Mouse (Mus musculus): ENCODE results near the gene Smco4. TPM values are rescaled to one million over a fixed set of nuclear protein-coding genes. Genes with fewer than 3 reads are reported as not detected.

Smco4 gene
- 0.84 and 0.86 TPM in 2 replicates for polyA plus RNA-seq (2015; fragmentation: Nextera tagmentation; extraction: Ambion mirVana)

DNA sequence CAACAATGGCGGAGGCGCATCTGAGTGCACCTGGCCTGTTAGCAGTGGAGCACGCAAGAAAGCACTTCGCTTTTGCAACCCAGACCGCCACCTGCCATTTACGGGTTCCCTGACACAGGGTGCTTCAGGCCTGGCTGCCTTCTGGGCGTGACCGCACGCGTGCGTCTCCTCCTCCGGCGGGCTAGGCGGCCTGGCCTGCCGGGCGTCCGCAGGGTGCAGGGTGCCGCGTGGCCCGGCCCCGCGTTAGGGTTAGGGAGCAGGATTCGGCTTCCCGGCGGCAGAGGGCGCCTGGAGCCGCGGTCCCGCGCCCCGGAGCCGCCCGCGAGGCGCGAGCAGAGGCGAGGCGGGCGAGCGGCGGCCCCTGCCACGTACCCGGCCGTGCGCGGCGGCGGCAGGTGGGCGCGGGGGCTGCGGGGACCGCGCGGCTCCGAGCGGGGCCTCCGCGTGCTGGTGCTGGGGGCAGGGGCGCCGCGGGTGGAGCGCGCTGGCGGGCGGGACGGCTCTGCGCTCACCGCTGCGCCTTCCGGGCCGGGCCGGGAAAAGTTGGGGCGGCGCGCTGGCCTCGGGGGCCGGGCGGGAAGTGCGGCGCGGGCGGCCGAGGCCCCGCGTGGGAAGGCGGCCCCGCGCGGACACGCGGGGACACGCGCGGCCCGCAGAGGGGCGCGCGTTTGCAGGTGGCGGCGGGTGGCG, at the start of gene Smco4:
TSS of gene Smco4 (plus strand) at position 198 of the 690 bp plus-strand sequence.
- Histone ChIP-seq H3K27ac (ENCODE audit: low read depth, low read length) (peak within 1 kb of the TSS; percentile 64; the same call in 1 of the 2 replicates), H3K36me3 (ENCODE audit: control insufficient read depth, insufficient read depth, low read length) (no peaks in the 10 kb centered on the region), H3K4me3 (ENCODE audit: low read length) (peak within 1 kb of the TSS; percentile 72), H3K9me3 (ENCODE audit: control insufficient read depth, low read length) (no peaks in the 10 kb centered on the region), H3K4me1 (ENCODE audit: control insufficient read depth, insufficient read depth, low read depth, low read length) (peaks cover 8% of the 10 kb centered on the region), H3K9ac (ENCODE audit: low read depth, low read length) (peak within 1 kb of the TSS; percentile 83), H3K27me3 (replicated peaks; ENCODE audit: control insufficient read depth, insufficient read depth, low read length) (no peaks in the 10 kb centered on the region), H3K4me2 (ENCODE audit: low read length) (peak within 1 kb of the TSS; percentile 87)
- ATAC-seq = peak; percentile 91
- 1% methylated on average over 67 of the region's 101 CpGs for WGBS

DNA sequence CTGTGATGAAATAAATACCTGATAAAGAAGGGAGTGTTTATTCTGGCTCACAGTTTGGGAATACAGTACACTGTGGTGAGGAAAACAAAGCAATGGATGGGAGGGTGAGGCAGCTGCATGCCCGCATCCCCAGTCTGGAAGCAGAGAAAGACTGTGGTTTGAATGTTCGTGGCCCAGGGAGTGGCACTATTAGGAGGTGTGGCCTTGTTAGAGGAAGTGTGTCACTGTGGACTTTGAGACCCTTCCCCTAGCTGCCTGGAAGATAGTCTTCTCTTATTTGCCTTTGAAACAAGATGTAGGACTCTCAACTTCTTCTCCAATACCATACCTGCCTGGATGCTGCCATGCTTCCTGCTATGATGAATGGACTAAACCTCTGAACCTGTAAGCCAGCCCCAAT, 45.8 kb upstream of the Smco4 start:
- no peak for ATAC-seq
- 81% methylated on average over 2 of the region's 2 CpGs for WGBS

DNA sequence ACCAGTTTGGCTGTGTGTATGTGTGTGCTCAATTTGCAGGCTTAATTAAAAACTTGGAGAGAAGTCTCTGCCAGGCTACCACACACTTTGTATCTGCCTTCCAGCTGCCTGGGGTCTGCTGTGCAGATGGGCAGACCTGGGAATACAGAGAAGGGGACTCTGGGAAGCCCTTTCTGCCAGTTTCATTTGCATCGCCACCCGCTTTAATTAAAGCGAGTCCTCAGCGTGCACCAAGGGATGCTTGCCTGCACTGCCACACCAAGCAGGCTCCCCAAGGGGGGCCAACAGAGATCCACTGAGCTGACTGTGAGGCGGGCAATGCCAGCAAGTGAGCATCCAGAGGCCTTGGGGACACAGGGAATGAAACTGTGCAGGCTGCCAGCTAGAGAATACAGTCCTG, 42.3 kb upstream of the Smco4 start:
- no peak overlapping the region for H3K9ac ChIP-seq (ENCODE audit: low read depth, low read length)
- H3K9me3 ChIP-seq (ENCODE audit: control insufficient read depth, low read length) = no peaks in the 10 kb centered on the region
- no peak overlapping the region for H3K4me2 ChIP-seq (ENCODE audit: low read length)
- H3K4me3 ChIP-seq (ENCODE audit: low read length) = no peak overlapping the region
- H3K27ac ChIP-seq (ENCODE audit: low read depth, low read length) = no peak overlapping the region; the same call in 1 of the 2 replicates
- 33% methylated on average over 5 of the region's 5 CpGs for WGBS
- H3K36me3 ChIP-seq (ENCODE audit: control insufficient read depth, insufficient read depth, low read length) = no peaks in the 10 kb centered on the region
- no peaks in the 10 kb centered on the region for H3K27me3 ChIP-seq (replicated peaks; ENCODE audit: control insufficient read depth, insufficient read depth, low read length)
- peak; percentile 77 for ATAC-seq
- H3K4me1 ChIP-seq (ENCODE audit: control insufficient read depth, insufficient read depth, low read depth, low read length) = peaks cover 3% of the 10 kb centered on the region

More for the DNA sequence above, 45.8 kb upstream of the Smco4 start:
- no peaks in the 10 kb centered on the region for H3K9me3 ChIP-seq (ENCODE audit: control insufficient read depth, low read length)
- no peak overlapping the region for H3K27ac ChIP-seq (ENCODE audit: low read depth, low read length)
- H3K4me1 ChIP-seq (ENCODE audit: control insufficient read depth, insufficient read depth, low read depth, low read length) = peaks cover 3% of the 10 kb centered on the region
- no peak overlapping the region for H3K9ac ChIP-seq (ENCODE audit: low read depth, low read length)
- no peaks in the 10 kb centered on the region for H3K36me3 ChIP-seq (ENCODE audit: control insufficient read depth, insufficient read depth, low read length)
- no peak overlapping the region for H3K4me2 ChIP-seq (ENCODE audit: low read length)
- no peaks in the 10 kb centered on the region for H3K27me3 ChIP-seq (replicated peaks; ENCODE audit: control insufficient read depth, insufficient read depth, low read length)
- no peak overlapping the region for H3K4me3 ChIP-seq (ENCODE audit: low read length)

DNA sequence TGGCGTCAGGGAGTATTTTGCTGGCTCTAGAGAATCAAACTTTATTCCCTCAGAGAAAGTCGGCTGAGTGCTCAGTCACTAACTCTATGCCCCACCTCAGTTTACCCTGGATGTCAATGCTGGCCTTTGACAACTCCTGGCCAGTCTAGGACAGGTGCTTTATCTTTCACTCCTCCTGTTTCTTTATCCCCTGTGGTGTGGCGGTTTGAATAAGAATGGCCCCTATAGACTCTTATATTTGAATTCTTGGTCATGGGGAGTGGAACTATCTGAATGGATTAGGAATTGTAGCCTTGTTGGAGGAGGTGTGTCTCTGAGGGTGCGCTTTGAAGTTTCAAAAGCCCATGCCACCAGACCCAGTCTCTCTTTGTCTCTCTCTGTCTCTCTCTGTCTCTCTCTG, 21.0 kb upstream of the Smco4 start:
- no peaks in the 10 kb centered on the region for H3K36me3 ChIP-seq (ENCODE audit: control insufficient read depth, insufficient read depth, low read length)
- no peak overlapping the region for H3K27ac ChIP-seq (ENCODE audit: low read depth, low read length)
- no peak for ATAC-seq
- H3K4me3 ChIP-seq (ENCODE audit: low read length) = no peak overlapping the region
- no peaks in the 10 kb centered on the region for H3K27me3 ChIP-seq (replicated peaks; ENCODE audit: control insufficient read depth, insufficient read depth, low read length)
- H3K4me1 ChIP-seq (ENCODE audit: control insufficient read depth, insufficient read depth, low read depth, low read length) = no peaks in the 10 kb centered on the region
- WGBS = 67% methylated on average over 4 of the region's 4 CpGs
- no peak overlapping the region for H3K4me2 ChIP-seq (ENCODE audit: low read length)
- no peak overlapping the region for H3K9ac ChIP-seq (ENCODE audit: low read depth, low read length)
- H3K9me3 ChIP-seq (ENCODE audit: control insufficient read depth, low read length) = no peaks in the 10 kb centered on the region

DNA sequence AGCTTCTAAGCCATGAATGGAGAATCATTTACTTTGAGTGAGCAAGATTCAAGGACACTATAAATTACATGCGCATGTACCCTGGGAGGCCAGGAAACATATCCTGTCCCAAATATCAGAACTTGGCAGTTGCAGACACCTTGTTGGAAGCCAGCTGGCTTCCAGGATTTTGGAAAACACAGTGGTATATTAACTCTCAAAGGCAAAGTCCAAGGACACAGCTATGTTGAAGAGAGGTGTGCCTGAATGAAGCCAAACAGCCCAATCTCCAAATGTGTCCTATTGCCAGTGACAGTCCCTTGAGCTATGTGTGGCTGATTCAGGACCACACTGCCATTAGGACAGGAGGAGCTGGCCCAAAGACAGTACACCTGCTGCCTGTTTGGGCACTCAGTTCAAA, 20.0 kb upstream of the Smco4 start:
- no peak overlapping the region for H3K27ac ChIP-seq (ENCODE audit: low read depth, low read length)
- WGBS = 96% methylated on average over 1 of the region's 1 CpGs
- H3K27me3 ChIP-seq (replicated peaks; ENCODE audit: control insufficient read depth, insufficient read depth, low read length) = no peaks in the 10 kb centered on the region
- no peaks in the 10 kb centered on the region for H3K36me3 ChIP-seq (ENCODE audit: control insufficient read depth, insufficient read depth, low read length)
- no peaks in the 10 kb centered on the region for H3K9me3 ChIP-seq (ENCODE audit: control insufficient read depth, low read length)
- ATAC-seq = no peak
- H3K4me3 ChIP-seq (ENCODE audit: low read length) = no peak overlapping the region
- no peak overlapping the region for H3K9ac ChIP-seq (ENCODE audit: low read depth, low read length)
- H3K4me1 ChIP-seq (ENCODE audit: control insufficient read depth, insufficient read depth, low read depth, low read length) = no peaks in the 10 kb centered on the region
- no peak overlapping the region for H3K4me2 ChIP-seq (ENCODE audit: low read length)

DNA sequence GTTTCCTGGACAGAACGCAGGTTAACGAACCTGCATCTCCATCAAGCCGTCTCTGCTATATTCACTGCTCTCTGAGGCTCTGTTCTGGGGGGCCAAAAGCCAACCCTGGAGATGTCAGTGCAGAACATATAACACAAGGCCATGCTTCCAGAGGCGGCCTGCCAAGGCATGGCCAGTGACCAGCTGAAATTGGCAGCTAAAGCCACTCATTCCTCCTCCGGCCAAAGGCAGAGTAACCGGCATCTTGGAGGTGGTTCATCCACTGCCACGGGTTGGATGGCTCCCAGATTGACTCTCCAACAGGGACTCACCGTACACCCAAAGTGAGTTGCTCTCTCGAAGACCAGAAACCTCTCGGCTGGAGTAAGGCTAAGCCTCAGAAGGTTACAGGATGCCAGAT, 15.7 kb upstream of the Smco4 start:
- Histone ChIP-seq H3K9me3 (ENCODE audit: control insufficient read depth, low read length) (no peaks in the 10 kb centered on the region), H3K4me3 (ENCODE audit: low read length) (no peak overlapping the region), H3K4me2 (ENCODE audit: low read length) (no peak overlapping the region), H3K27ac (ENCODE audit: low read depth, low read length) (no peak overlapping the region), H3K27me3 (replicated peaks; ENCODE audit: control insufficient read depth, insufficient read depth, low read length) (no peaks in the 10 kb centered on the region), H3K36me3 (ENCODE audit: control insufficient read depth, insufficient read depth, low read length) (no peaks in the 10 kb centered on the region), H3K4me1 (ENCODE audit: control insufficient read depth, insufficient read depth, low read depth, low read length) (no peaks in the 10 kb centered on the region), H3K9ac (ENCODE audit: low read depth, low read length) (no peak overlapping the region)
- WGBS = 83% methylated on average over 10 of the region's 10 CpGs
- ATAC-seq = no peak

DNA sequence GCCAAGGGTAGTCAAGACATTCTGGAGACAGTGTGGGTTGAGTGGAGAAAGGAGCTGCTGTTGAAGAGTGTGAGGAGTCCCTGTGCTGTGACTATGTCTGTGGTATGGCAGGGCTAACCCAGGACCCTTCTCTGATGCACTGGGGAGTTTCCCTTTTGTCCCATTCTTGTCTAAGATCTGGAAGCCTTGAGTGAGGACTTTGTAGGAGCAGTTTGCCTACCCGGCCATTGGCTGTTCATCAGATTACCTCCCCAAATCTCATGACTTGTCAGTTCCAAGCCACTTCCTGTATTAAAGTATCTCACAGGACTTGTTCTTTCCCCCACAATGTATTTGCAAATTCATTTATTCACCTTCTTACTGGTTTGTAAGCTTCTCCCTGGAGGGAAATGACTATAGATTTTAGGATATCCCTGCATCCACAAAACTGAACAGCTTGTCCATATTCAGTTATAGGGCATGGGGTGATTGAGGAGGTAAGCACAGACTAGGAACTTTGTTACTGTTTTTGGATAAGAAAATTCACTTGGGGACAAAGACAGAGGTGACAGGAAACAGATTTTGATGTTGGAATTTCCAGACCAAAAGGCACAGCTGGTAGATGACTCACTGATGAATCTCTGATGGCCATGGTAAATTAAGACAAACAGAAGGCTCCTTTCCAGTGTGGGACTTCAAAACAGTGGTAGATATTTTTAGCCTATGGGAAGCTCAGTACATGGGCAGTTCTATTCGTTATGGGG, 5.4 kb upstream of the Smco4 start:
- no peak for ATAC-seq
- Histone ChIP-seq H3K4me1 (ENCODE audit: control insufficient read depth, insufficient read depth, low read depth, low read length) (no peaks in the 10 kb centered on the region), H3K4me3 (ENCODE audit: low read length) (no peak overlapping the region), H3K9me3 (ENCODE audit: control insufficient read depth, low read length) (no peaks in the 10 kb centered on the region), H3K9ac (ENCODE audit: low read depth, low read length) (no peak overlapping the region), H3K4me2 (ENCODE audit: low read length) (no peak overlapping the region), H3K36me3 (ENCODE audit: control insufficient read depth, insufficient read depth, low read length) (no peaks in the 10 kb centered on the region), H3K27me3 (replicated peaks; ENCODE audit: control insufficient read depth, insufficient read depth, low read length) (no peaks in the 10 kb centered on the region), H3K27ac (ENCODE audit: low read depth, low read length) (no peak overlapping the region)
- WGBS = 64% methylated on average over 2 of the region's 2 CpGs

DNA sequence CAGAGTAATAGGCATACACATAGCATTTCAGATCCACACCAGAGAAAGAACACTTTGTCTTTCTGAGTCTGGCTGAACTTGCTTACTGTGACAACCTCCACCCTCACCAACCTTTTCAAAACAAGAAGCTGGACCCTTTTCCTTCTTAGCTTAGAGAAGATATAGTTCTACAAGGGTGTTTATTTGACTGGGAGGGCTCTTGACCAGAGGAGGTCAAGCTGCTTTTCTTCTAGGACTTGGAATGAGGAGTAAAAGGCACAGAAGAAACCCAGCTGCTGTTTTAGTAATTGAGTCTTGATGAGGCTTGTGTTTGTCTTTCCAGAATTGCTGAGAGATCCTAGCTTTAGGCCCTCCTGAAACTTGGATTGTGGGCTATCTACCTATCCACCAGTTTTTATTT, 3.9 kb upstream of the Smco4 start:
- ATAC-seq = no peak
- Histone ChIP-seq H3K36me3 (ENCODE audit: control insufficient read depth, insufficient read depth, low read length) (no peaks in the 10 kb centered on the region), H3K27me3 (replicated peaks; ENCODE audit: control insufficient read depth, insufficient read depth, low read length) (no peaks in the 10 kb centered on the region), H3K4me3 (ENCODE audit: low read length) (no peak overlapping the region), H3K4me1 (ENCODE audit: control insufficient read depth, insufficient read depth, low read depth, low read length) (peaks cover 1% of the 10 kb centered on the region), H3K27ac (ENCODE audit: low read depth, low read length) (no peak overlapping the region), H3K9me3 (ENCODE audit: control insufficient read depth, low read length) (no peaks in the 10 kb centered on the region), H3K4me2 (ENCODE audit: low read length) (no peak overlapping the region), H3K9ac (ENCODE audit: low read depth, low read length) (no peak overlapping the region)

DNA sequence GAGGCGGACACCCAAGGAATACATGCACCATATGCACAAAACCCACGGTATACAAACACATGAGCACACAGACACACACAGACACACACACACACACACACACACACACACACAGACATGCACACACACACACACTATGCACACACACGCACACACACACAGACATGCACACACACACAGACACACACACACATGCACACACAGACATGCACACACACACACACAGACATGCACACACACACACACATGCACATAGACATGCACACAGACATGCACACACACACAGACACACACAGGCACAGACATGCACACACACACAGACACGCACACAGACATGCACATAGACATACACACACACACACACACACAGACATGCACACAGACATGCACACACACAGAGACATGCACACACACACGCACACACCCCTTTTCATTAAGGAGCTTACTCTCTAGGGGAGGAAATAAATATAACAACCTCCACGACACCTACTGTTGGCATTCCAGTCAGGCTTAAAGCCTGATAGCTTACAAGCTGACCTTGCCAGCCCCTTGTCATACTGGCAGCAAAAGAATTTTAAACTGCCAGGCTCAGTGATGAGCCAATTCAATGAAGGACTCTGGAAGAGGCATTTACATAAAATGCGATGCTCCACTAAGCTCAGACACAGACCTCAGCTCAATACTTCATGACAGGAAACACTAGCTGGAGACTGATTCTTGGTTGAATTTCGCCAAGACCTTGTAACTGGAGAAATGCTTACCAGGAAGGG, 2.7 kb upstream of the Smco4 start:
- no peak for ATAC-seq
- no peaks in the 10 kb centered on the region for H3K9me3 ChIP-seq (ENCODE audit: control insufficient read depth, low read length)
- H3K4me3 ChIP-seq (ENCODE audit: low read length) = no peak overlapping the region
- H3K9ac ChIP-seq (ENCODE audit: low read depth, low read length) = no peak overlapping the region
- H3K36me3 ChIP-seq (ENCODE audit: control insufficient read depth, insufficient read depth, low read length) = no peaks in the 10 kb centered on the region
- H3K27ac ChIP-seq (ENCODE audit: low read depth, low read length) = no peak overlapping the region
- WGBS = 74% methylated on average over 8 of the region's 8 CpGs
- no peak overlapping the region for H3K4me2 ChIP-seq (ENCODE audit: low read length)
- H3K27me3 ChIP-seq (replicated peaks; ENCODE audit: control insufficient read depth, insufficient read depth, low read length) = no peaks in the 10 kb centered on the region
- H3K4me1 ChIP-seq (ENCODE audit: control insufficient read depth, insufficient read depth, low read depth, low read length) = peaks cover 6% of the 10 kb centered on the region
